1 mouse cellular context compared by ENCODE assay signal in the genomic region with DNA sequence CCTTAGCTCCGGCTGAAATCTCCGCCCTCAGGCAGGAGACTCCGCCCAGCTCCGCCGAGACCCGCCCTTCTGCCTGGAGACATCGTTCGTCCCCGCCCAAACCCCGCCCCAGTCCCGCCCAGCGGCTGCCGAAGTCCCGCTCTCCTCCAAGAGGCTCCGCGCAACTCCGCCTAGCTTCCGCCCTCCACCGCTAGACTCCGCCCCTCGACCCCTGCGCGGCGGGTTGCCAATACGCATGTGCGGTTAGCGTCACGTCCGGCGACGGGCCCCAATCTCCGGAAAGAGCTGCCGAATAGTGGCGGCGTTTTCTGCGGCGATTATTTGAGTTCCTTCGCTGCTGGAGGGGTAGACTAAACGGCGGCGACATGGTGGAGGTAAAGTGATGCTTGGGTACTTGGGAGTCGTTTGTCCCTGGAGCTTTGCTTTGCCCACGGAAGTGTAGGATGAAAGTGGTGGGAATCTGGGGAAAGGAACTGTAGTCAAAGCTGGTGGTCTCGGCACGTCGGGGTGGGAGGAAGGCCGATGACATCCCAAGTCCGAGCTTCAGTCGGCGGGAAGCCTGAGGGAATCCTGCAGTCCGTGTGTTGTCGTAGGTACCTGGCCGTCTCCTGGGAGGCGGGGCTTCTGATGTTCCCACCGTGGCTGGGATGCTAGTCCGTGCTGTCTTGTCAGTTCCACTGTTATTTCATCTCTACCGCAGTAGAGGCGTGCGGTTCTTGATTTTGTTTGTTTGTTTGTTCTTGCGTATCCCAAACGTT.
TF ChIP-seq lines count a peak whose summit lies in the region.

A gene (plus strand): TSS at position 242 of the 758 bp plus-strand sequence.

TF ChIP-seq in MEL, 35 proteins besides CTCF, POLR2A, EP300 and RAD21 (continued from another document):
- TF ChIP-seq MXI1 (IDR thresholded peaks at IDR 0.05; ENCODE audit: low read depth, low read length): 0 out of 2 replicates have a peak, but pooled peaks have one; percentile 8
- peak; percentile 48; the same call in 1 of the 2 replicates for TF ChIP-seq SIN3A (IDR thresholded peaks at IDR 0.05; ENCODE audit: low read length)
- peak; percentile 71 for TF ChIP-seq ELF1 (IDR thresholded peaks at IDR 0.05; ENCODE audit: low read depth, low read length)
- no peak for TF ChIP-seq MAX (IDR thresholded peaks at IDR 0.05; ENCODE audit: low read length)
- TF ChIP-seq ETS1 (IDR thresholded peaks at IDR 0.05; ENCODE audit: low read depth, low read length): no peak
- no peak for TF ChIP-seq ZNF384 (IDR thresholded peaks at IDR 0.05; ENCODE audit: low read depth, low read length)
- TF ChIP-seq E2F4 (IDR thresholded peaks at IDR 0.05; ENCODE audit: borderline replicate concordance, low read depth, low read length): no peak
- no peak for TF ChIP-seq USF2 (IDR thresholded peaks at IDR 0.05; ENCODE audit: borderline replicate concordance in 1 of 2, insufficient read depth in 1 of 2, low read depth in 1 of 2, low read length in 2 of 2)
- TF ChIP-seq SMC3 (IDR thresholded peaks at IDR 0.05; ENCODE audit: low read depth, low read length): no peak
- no peak for TF ChIP-seq JUND (IDR thresholded peaks at IDR 0.05; ENCODE audit: low read depth, low read length)
- no peak for TF ChIP-seq BHLHE40 (IDR thresholded peaks at IDR 0.05; ENCODE audit: borderline replicate concordance, low read depth, low read length)
- TF ChIP-seq NELFE (IDR thresholded peaks at IDR 0.05; ENCODE audit: low read depth, low read length): peak; percentile 84
- TF ChIP-seq MAZ (IDR thresholded peaks at IDR 0.05; ENCODE audit: low read depth, low read length): no peak
